Mouse (Mus musculus) layer of hippocampus, postnatal 36 days (tissue): ENCODE results near the gene Ston2. TPM values are rescaled to one million over a fixed set of nuclear protein-coding genes. Genes with fewer than 3 reads are reported as not detected.
A peak's percentile ranks its signal among the peaks of the same experiment; 100 is the strongest.

ENCODE experiments used
- DNase-seq, 2 experiments: peaks; one replicate each; pipeline ENCODE4 v3.0.0; 2022
- total RNA-seq, 2 experiments: library from RNA; stranded (reverse); gene quantifications; 2 replicates each; pipeline ENCODE4 v1.2.3; 2021

The Ston2 gene
- total RNA-seq: 10 to 100 TPM; 30.8 to 35.6 TPM

DNA sequence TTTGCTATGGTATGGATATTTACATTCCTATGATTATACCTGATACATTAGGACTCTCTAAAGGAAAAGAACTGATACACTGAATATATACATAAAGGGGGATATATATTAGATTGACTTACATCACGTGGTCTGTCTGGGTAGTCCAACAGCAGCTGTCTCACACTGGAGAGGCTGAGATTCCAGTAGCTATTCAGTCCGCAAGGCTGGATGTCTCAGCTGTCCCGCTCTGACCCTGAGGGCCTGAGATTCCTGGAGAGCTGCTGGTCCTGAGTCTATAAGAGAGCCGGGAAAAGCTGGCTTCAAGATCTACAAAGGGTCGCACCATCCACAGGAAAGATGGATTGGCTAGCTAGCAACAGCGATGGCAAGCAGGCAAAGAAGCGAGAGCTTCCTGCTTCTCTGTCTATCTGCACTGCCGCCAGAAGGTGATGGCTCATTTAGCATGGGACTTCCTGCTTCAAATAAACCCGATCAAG is at the start of gene Ston2:
Gene Ston2 (minus strand): TSS at position 429 of the 479 bp plus-strand sequence.
- no peak for DNase-seq

GRCm38 (mm10) chr12:91837401-91838065 is 49.3 kb upstream of the Ston2 start:
- no peak for DNase-seq

- no peak for DNase-seq
Observed at GRCm38 (mm10) chr12:91833939-91834333, 45.7 kb upstream of the Ston2 start.

- DNase-seq: no peak
Observed at GRCm38 (mm10) chr12:91833237-91833938, 45.2 kb upstream of the Ston2 start.

- DNase-seq: no peak
Observed at GRCm38 (mm10) chr12:91831410-91831809, 43.2 kb upstream of the Ston2 start.

DNA sequence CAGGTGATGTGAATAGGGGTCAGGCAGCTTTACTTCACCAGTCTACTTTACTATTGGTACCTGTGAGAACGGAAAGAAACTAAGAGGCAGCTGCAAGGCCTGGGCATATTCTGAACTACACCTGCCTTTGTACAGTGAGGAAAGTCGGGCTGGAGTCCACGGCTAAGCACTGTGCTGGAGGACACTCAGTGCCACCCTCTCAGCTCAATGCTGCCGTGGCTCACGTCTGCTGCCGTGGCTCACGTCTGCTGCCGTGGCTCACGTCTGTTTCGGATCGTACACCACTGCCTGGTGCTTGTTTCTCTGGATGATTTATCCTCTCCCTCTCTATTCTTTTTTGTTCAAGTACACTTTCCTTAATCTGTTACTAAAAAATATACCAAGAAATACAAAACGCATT is 32.3 kb upstream of the Ston2 start:
- no peak for DNase-seq

DNA sequence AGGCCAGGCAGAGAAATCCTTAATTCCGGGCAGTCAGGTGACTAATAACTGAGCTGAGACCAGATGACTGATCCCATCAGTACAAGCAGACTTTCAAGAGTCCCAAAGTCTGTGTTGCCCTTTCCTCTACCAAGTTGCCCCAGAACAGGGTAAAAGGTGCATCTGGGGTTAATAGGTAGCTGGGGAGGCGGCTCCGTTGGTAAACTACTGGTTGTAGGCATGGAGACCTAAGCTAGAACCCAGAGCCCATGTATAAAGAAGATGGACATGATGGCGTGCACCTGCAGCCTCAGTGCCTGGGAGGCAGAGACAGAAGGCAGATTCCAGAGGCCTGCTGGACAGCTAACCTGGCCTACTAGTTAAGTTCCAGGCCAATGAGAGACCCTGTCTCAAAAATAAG is 30.5 kb upstream of the Ston2 start:
- DNase-seq: no peak

DNA sequence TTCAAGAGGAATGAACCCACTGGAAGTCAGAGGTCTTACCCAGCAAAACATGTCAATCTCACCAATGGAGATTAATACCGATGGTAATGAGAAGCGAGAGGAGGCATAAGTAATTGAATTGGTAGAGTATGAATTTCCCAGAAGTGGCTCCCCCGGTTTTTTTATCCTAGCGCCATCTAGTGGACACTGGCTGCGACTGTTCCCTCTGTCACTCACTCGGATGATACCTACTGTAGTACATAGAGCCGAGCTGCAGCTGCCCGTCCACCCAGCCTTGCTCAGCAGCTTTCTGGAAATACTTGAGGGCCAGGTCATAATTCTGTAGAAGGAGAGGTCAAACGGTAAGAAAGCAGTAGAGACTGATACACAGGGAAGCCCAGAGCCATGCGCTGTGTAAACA is 27.8 kb upstream of the Ston2 start:
- DNase-seq: peak; percentile 40 to 54

- DNase-seq: no peak
Observed at GRCm38 (mm10) chr12:91815552-91815951, 27.4 kb upstream of the Ston2 start.

GRCm38 (mm10) chr12:91808911-91809310 is 20.7 kb upstream of the Ston2 start:
- DNase-seq: no peak

DNA sequence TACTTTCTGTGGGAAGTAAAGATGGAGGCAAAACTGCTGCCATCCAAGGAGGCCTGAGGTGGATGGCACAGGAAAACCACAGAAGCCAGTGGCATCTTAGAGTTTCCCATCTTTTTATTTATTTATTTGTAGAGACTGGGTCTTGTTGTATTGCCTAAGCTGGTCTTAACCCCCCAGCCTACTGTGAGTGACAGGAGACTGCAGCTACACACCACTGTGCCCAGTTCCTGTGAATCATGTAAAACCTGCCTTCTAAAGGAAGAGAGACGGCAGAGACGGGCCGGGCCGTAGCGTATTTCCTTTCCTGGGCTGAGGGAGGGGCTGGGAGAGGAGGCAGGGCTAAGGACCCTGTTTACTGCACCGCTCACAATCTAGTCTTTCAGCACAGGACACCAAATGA is 19.6 kb upstream of the Ston2 start:
- no peak for DNase-seq

DNA sequence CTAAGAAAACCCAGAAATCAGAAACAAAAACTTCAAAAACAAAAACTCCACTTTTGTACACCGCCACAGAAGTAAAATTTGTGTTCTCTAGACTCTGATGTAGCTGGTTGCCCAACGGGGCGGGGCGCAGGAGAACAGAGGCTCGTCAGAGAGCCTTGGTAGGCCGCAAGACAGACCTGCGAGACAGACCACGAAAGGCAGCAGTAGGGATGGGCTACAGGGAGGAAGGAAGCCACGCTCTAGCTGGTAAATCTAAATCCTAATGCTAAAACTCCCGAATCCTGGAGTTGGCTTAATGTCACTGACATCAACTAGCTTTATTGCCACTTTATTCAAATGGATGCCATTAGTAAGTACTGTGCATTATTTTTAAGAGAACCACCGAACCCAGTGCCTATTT is 18.9 kb upstream of the Ston2 start:
- DNase-seq: no peak

GRCm38 (mm10) chr12:91804262-91804661 is 16.1 kb upstream of the Ston2 start:
- DNase-seq: no peak

DNA sequence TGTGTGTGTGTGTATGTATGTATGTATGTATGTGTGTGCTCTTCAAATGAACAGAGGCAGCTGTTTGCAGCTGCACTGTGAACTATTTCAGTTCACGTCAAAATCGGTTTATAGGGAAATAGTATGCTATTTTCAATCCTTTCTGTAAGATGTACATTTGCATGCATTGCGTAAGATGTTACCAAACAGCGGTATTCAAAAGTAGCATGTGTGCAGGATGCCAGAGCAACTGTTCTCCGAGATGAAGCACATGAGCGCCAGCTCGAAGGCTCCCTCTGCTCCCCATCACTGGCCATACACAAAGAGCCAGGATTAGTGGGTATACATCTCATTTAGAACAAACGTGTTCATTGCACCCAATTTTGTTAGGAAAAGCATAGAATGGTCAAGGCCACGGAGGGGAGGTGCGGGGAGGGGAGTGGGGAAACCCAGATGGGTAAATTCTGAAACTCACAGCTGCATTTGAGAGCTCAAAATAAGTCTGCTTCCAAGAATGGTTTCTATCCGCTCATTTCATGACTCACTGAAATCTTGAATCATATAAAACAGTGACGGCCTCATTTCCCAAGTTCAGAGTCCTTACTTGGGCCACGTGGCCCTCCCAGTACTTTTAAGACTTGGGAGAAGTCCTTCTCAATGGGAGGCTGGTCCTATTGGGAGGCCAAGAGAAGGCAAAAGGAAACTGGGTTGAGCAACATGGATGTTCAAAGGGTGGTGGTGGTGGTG is 15.2 kb upstream of the Ston2 start:
- no peak for DNase-seq

DNA sequence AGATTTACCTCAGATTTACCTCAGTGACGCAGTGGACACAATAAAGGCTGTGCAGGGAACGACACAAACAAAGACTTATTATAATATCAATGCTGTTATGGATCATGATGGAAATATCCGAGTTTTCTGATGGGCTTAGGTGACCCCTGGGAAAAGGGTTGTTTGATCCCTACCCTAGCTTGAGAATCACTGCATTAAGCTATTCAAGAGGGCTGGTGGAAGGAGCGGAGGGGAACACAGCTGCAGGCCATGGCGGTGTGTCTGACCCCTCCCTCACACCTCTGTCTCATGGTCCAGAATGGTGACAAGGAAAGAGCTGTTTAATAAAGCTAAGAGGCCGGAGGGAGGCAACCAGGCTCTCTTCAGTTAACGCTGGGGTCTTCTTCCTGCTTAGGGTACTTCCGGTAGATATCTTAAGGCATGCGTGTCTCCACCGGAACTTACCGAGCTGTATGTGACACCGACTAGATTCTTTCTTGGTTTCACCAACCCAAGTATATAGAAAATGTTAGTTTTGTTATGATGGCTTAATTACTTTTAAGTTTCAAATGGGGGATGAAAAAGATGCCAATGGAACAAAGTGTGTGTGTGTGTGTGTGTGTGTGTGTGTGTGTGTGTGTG is 14.5 kb upstream of the Ston2 start:
- DNase-seq: no peak

- no peak for DNase-seq
Observed at GRCm38 (mm10) chr12:91800861-91801385, 12.7 kb upstream of the Ston2 start.

- DNase-seq: no peak
Observed at GRCm38 (mm10) chr12:91799821-91800335, 11.7 kb upstream of the Ston2 start.

DNA sequence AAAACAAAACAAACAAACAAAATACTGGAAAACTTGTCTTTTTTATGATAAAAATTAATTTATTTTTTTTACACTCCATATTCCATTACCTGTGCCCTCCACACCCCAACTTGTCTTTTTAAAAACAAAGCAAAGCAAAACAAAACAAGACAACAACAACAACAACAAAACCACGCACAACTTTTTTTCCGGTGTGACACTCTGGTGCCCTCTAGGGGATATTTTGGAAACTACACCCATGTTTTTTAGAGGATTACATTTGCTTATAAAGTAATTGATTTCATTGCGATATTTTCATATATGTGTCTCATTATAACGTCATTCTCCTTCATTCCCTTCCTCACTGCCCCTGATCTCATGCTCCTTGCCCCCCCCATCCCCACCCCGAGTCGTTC is 11.2 kb upstream of the Ston2 start:
- DNase-seq: no peak

- DNase-seq: no peak
Observed at GRCm38 (mm10) chr12:91798720-91799378, 10.7 kb upstream of the Ston2 start.

DNA sequence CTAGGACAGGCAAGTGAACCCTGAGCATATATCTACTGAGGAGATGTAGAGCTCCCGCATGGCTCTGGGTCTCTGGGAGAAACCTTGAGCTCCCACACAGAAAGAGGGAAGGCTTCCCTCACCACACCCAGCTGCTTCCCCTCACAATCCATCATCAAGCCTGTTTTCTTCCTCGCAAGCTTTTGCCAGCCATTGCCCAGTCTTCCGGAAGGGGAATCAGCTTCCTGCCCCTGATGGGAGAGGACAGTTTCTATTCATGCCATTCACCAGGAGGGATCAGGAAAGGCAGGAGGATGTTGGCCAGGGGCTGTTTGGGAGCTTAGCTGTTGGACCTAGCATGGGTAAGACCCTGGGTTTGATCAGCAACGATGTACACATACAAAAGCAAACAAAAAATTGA is 8.6 kb upstream of the Ston2 start:
- DNase-seq: no peak

GRCm38 (mm10) chr12:91793266-91793665 is 5.1 kb upstream of the Ston2 start:
- DNase-seq: no peak

GRCm38 (mm10) chr12:91791822-91792221 is 3.6 kb upstream of the Ston2 start:
- DNase-seq: no peak
